Mouse (Mus musculus): ENCODE measurements around the gene AI467606. TPM values are rescaled to one million over a fixed set of nuclear protein-coding genes. Genes with fewer than 3 reads are reported as not detected.

The AI467606 gene
- polyA plus RNA-seq, 1 experiment, result 1.6 TPM

DNA sequence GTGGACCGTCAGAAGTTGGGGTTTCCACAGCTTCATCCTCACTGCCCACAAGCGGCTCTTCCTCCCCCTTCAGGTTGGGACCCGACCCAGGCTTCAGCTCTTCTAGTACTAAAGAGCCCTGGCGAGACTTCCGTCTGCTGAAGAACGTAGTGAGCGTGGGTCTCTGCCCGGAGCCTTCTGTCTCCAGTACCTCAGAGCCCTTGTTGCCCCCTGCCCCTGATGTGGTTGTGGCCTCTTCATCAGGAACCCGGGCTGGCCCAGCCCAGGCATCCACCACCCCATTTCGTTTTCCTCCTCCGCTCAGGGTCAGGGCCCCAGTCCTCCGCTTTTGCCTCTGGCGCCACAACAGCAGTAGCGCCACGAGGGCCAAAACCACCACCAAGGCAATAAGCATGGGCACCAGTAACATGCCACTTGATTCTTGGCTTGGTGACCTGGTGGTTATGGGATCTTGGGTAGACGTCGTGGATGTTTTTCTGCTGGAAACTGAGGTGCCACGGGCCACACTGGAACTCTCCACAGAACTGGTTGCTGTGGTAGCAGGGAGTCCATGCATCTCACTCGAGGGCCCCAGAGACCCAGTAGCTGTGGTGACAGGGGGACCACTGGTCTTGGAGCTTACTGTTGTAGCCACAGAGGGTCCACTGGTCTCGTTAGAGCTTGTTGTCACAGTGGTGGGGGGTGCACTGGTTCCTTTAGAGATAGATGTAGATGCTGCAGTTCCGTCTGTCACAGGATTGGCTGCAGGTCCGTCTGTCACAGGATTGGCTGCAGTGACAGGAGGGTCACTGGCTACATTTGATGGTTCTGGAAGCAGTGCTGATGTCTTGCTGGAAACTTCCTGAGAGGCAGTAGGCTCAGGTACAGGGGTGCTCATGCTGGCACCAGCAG, 45.3 kb downstream of the AI467606 start:
- no peak for TF ChIP-seq CTCF (IDR thresholded peaks at IDR 0.05; ENCODE audit: low read depth, low read length)
- no peak for TF ChIP-seq EP300 (IDR thresholded peaks at IDR 0.05; ENCODE audit: insufficient read depth, low read depth, low read length)
- TF ChIP-seq POLR2A (IDR thresholded peaks at IDR 0.05; ENCODE audit: insufficient read depth, low read length), result no peak
- Histone ChIP-seq H3K27me3 (ENCODE audit: control insufficient read depth, insufficient read depth, low read length, poor library complexity, severe bottlenecking) (no peaks in the 10 kb centered on the region), H3K9me3 (replicated peaks; ENCODE audit: control insufficient read depth, insufficient read depth, low read length, poor library complexity, severe bottlenecking) (no peaks in the 10 kb centered on the region), H3K4me3 (ENCODE audit: low read depth, low read length) (peak overlapping the region; percentile 15; the same call in 1 of the 2 replicates), H3K36me3 (ENCODE audit: control insufficient read depth, insufficient read depth, low read length, poor library complexity, severe bottlenecking) (no peaks in the 10 kb centered on the region), H3K9ac (ENCODE audit: low read depth, poor library complexity, severe bottlenecking) (no peak overlapping the region), H3K4me1 (ENCODE audit: control insufficient read depth, insufficient read depth, low read length) (peaks cover 9% of the 10 kb centered on the region), H3K27ac (ENCODE audit: insufficient read depth, low read length) (no peak overlapping the region)

DNA sequence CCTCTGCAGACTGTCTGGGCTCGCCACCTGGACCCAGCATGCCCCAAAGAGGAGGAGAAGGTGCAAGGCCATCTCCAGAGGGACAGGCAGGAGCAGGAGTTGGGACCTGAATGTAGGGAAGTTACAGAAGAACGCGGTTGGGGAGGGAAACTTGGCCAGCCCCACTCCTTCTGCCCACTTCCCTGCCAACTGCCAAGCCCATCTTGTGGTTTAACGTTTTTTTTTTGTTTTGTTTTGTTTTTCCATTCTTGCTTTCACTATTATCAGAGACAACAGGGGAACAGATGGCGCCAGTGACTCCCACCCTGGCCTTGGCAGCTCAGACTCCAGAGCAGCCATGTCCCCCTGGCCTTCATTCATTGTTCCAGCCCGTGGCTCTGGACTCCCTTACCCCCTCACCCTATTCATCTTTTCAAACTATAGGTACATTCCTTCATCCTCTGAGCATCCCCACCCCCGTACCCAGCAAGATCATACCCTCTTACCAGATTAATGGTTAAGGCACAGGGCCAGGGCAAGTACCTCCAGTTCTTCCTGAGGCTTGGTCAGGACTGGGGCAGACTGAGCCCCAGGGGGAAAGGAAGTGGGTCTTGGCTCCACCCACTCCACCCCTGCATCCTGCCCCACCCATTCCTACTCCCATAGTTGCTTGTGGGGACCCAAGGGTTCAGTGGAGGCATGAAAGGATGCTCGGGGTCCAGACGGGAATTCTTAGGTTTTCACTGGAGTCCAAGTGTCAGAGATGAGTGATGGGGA, 46.3 kb downstream of the AI467606 start, which contains the start of gene Spn:
Gene Spn, minus strand, starts transcription at position 562 of the 756 bp plus-strand sequence.
- Histone ChIP-seq H3K4me1 (ENCODE audit: control insufficient read depth, insufficient read depth, low read length) (peaks cover 9% of the 10 kb centered on the region), H3K9ac (ENCODE audit: low read depth, poor library complexity, severe bottlenecking) (no peak within 1 kb of the TSS), H3K27ac (ENCODE audit: insufficient read depth, low read length) (no peak within 1 kb of the TSS), H3K27me3 (ENCODE audit: control insufficient read depth, insufficient read depth, low read length, poor library complexity, severe bottlenecking) (no peaks in the 10 kb centered on the region), H3K9me3 (replicated peaks; ENCODE audit: control insufficient read depth, insufficient read depth, low read length, poor library complexity, severe bottlenecking) (no peaks in the 10 kb centered on the region), H3K36me3 (ENCODE audit: control insufficient read depth, insufficient read depth, low read length, poor library complexity, severe bottlenecking) (no peaks in the 10 kb centered on the region), H3K4me3 (ENCODE audit: low read depth, low read length) (peak within 1 kb of the TSS; percentile 31)
- TF ChIP-seq POLR2A (IDR thresholded peaks at IDR 0.05; ENCODE audit: insufficient read depth, low read length) (peak; percentile 9), CTCF (IDR thresholded peaks at IDR 0.05; ENCODE audit: low read depth, low read length) (no peak)

DNA sequence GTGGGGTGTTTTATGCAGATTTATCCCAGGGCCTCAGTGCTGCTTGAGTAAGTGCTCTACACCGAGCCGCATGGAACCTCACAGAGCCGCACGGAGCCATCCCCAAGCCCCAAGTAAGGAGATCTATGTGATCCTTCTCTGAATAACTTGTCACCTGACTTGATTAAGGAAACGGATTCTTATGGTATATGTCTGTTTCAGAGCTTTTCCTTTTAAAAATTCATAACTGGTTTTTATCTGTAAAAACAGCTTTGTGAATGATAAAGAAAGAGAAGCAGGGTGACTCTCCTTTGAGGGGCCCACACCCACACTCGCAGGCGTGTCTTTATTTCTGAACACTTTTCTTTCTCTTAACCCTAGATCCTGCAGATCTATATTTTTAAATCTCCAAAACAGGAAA, 47.9 kb downstream of the AI467606 start:
- no peak overlapping the region for H3K4me3 ChIP-seq (ENCODE audit: low read depth, low read length)
- H3K27me3 ChIP-seq (ENCODE audit: control insufficient read depth, insufficient read depth, low read length, poor library complexity, severe bottlenecking), result no peaks in the 10 kb centered on the region
- no peak overlapping the region for H3K9ac ChIP-seq (ENCODE audit: low read depth, poor library complexity, severe bottlenecking)
- H3K36me3 ChIP-seq (ENCODE audit: control insufficient read depth, insufficient read depth, low read length, poor library complexity, severe bottlenecking), result no peaks in the 10 kb centered on the region
- peaks cover 9% of the 10 kb centered on the region for H3K4me1 ChIP-seq (ENCODE audit: control insufficient read depth, insufficient read depth, low read length)
- no peak for TF ChIP-seq CTCF (IDR thresholded peaks at IDR 0.05; ENCODE audit: low read depth, low read length)
- TF ChIP-seq POLR2A (IDR thresholded peaks at IDR 0.05; ENCODE audit: insufficient read depth, low read length), result no peak
- TF ChIP-seq EP300 (IDR thresholded peaks at IDR 0.05; ENCODE audit: insufficient read depth, low read depth, low read length), result no peak
- H3K9me3 ChIP-seq (replicated peaks; ENCODE audit: control insufficient read depth, insufficient read depth, low read length, poor library complexity, severe bottlenecking), result no peaks in the 10 kb centered on the region
- no peak overlapping the region for H3K27ac ChIP-seq (ENCODE audit: insufficient read depth, low read length)

DNA sequence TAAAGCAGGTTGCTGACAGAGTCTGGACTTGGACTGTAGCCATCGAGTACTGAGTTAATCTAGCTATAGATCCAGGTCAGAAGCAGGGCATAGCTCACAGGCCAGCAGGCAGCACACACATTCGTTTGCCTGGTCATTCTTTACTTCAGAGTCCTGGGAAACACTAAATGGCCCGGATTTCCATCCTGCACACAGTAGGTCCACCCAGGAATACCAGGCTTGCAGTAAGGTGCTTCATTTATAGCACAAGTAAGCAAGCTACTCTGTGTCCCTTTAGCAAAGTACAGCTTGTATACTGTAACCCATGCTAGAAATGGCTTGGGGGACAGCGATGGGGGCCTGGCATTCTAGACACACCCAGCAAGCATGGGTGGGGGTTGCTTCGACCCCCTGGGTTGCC, 48.4 kb downstream of the AI467606 start:
- Histone ChIP-seq H3K9ac (ENCODE audit: low read depth, poor library complexity, severe bottlenecking) (no peak overlapping the region), H3K27me3 (ENCODE audit: control insufficient read depth, insufficient read depth, low read length, poor library complexity, severe bottlenecking) (no peaks in the 10 kb centered on the region), H3K4me3 (ENCODE audit: low read depth, low read length) (no peak overlapping the region), H3K9me3 (replicated peaks; ENCODE audit: control insufficient read depth, insufficient read depth, low read length, poor library complexity, severe bottlenecking) (no peaks in the 10 kb centered on the region), H3K4me1 (ENCODE audit: control insufficient read depth, insufficient read depth, low read length) (peaks cover 9% of the 10 kb centered on the region), H3K36me3 (ENCODE audit: control insufficient read depth, insufficient read depth, low read length, poor library complexity, severe bottlenecking) (no peaks in the 10 kb centered on the region), H3K27ac (ENCODE audit: insufficient read depth, low read length) (peak overlapping the region; percentile 44; the same call in 1 of the 2 replicates)
- TF ChIP-seq EP300 (IDR thresholded peaks at IDR 0.05; ENCODE audit: insufficient read depth, low read depth, low read length) (no peak), CTCF (IDR thresholded peaks at IDR 0.05; ENCODE audit: low read depth, low read length) (no peak), POLR2A (IDR thresholded peaks at IDR 0.05; ENCODE audit: insufficient read depth, low read length) (no peak)

DNA sequence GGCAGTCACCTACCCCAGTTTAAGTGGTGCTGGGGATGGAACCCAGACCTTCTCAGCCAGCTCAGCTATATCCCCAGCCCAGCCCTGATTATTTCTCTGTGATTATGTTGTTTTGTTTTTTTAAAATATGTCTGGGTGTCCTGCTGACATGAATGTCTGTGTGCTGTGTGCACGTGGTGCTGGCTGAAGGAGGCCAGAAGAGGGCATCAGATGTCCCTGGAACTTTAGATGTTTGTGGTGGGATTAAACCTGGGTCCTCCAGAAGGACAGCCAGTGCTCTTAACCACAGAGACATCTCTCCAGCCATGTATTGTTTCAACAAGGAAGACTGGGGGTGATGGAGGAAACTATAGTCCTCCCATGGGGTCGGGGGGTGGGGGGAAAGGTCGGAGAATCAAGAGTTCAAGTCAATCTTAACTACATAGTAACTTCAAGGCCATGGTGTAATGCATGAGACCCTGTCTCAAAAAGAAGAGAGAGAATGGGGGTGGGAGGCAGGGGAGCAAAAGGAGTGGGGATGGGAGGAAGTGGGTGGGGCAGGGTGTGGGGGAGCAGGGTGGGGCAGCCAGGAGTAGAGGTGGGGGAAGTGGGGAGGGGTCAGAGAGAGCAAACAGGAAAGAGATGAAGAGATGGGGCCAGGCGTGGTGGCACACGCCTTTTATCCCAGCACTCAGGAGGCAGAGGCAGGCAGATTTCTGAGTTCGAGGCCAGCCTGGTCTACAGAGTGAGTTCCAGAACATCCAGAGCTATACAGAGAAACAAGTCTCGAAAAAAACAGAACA, 49.7 kb downstream of the AI467606 start:
- H3K9ac ChIP-seq (ENCODE audit: low read depth, poor library complexity, severe bottlenecking), result no peak overlapping the region
- H3K36me3 ChIP-seq (ENCODE audit: control insufficient read depth, insufficient read depth, low read length, poor library complexity, severe bottlenecking), result no peaks in the 10 kb centered on the region
- H3K27me3 ChIP-seq (ENCODE audit: control insufficient read depth, insufficient read depth, low read length, poor library complexity, severe bottlenecking), result no peaks in the 10 kb centered on the region
- no peak overlapping the region for H3K4me3 ChIP-seq (ENCODE audit: low read depth, low read length)
- TF ChIP-seq POLR2A (IDR thresholded peaks at IDR 0.05; ENCODE audit: insufficient read depth, low read length), result no peak
- peak; percentile 36 for TF ChIP-seq CTCF (IDR thresholded peaks at IDR 0.05; ENCODE audit: low read depth, low read length)
- peak overlapping the region; percentile 37; the same call in 1 of the 2 replicates for H3K27ac ChIP-seq (ENCODE audit: insufficient read depth, low read length)
- H3K4me1 ChIP-seq (ENCODE audit: control insufficient read depth, insufficient read depth, low read length), result peaks cover 6% of the 10 kb centered on the region
- no peaks in the 10 kb centered on the region for H3K9me3 ChIP-seq (replicated peaks; ENCODE audit: control insufficient read depth, insufficient read depth, low read length, poor library complexity, severe bottlenecking)

All from ES-Bruce4 (cell line).